Mouse (Mus musculus) left cerebral cortex, adult 2 months (tissue): ENCODE measurements around the gene Cyb561d2. TPM values are rescaled to one million over a fixed set of nuclear protein-coding genes. Genes with fewer than 3 reads are reported as not detected.
A peak's percentile ranks its signal among the peaks of the same experiment; 100 is the strongest.

ENCODE experiments used
- DNase-seq, 2 experiments: peaks; one replicate each; pipeline ENCODE4 v3.0.0; 2021 to 2022; ENCODE audit warnings: low spot score in 2 of 2, mixed read lengths in 1 of 2; ENCODE audit errors: extremely low spot score in 1 of 2
- H3K27ac ChIP-seq: fragments of 200-600 bp; 2 replicates; pipeline ENCODE4 v1.8.1; 2022
- H3K4me3 ChIP-seq: fragments of 200-600 bp; 2 replicates; pipeline ENCODE4 v1.8.1; 2022
- CTCF ChIP-seq: fragments of 200-600 bp; IDR thresholded peaks from 2 replicates; pipeline ENCODE4 v1.8.1; 2022; ENCODE audit warnings: antibody characterized with exemption, mild to moderate bottlenecking, moderate library complexity
- intact Hi-C: fragments of 180-260 bp; cut with DNase I; formaldehyde crosslinking; loops from one replicate; pipeline ENCODE4 v1.15.1; 2025
- total RNA-seq, 2 experiments: library from RNA; stranded (reverse); gene quantifications; 2 replicates each; pipeline ENCODE4 v1.2.3; 2021

The Cyb561d2 gene
- total RNA-seq, 2 experiments from 2014 or later, result 14.7 to 16.7 TPM

DNA sequence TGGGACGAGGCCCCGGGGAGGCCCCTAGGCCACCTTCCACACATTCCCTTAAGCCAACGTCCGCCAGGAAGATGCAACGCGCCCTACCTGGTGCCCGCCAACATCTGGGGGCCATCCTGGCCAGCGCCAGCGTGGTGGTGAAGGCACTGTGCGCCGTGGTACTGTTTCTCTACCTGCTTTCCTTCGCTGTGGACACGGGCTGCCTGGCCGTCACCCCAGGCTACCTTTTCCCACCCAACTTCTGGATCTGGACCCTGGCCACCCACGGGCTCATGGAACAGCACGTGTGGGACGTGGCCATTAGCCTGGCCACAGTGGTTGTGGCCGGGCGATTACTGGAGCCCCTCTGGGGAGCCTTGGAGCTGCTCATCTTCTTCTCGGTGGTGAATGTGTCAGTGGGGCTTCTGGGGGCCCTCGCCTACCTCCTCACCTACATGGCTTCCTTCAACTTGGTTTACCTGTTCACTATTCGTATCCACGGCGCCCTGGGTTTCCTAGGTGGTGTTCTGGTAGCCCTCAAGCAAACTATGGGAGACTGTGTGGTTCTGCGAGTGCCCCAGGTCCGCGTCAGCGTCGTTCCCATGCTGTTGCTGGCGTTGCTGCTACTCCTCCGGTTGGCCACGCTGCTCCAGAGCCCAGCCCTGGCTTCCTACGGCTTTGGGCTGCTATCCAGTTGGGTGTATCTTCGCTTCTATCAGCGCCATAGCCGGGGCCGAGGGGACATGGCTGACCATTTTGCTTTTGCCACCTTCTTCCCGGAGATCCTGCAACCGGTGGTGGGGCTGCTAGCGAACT lies 7.4 kb downstream of the Cyb561d2 start:
- intact Hi-C loops, result loop anchor here (10.0 kb wide), 1 partner anchor 650 kb away; the partner anchor contains the start of gene Rbm15b
- DNase-seq, result no peak
- H3K27ac ChIP-seq, result peak overlapping the region; percentile 92
- H3K4me3 ChIP-seq, result peak overlapping the region; percentile 69
- no peak for TF ChIP-seq CTCF

DNA sequence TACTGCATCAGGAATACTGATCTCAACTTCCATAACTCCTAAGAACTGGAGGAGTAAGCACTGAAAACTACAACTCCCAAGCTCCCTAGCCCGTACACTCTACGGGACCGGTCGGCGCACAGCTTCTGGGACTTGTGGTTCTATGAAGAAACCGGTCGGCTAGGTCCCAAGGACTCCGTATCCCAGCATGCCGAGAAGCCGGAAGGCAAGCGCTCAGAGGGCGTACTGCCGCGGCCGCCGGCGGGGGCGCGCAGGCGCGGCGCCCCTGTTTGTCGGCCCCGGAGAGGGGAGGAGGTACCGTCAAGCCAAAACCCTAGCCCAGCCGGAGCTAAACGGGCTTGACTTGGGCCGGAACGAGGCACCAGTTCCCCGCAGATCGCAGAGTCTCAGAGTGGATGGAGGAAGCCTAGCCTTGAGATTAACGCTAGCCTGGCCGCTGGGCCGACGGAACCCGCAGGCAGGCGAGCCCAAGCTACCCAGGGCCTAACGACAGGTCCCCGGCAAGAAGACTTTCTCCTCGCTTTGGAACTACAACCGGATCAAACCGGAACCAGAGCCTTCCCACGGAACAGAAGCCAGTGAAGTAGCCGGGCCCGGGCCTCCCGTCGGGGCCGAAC lies 8.1 kb downstream of the Cyb561d2 start, which contains the start of gene Tmem115:
Tmem115 (plus strand) TSS at position 155 of the 617 bp plus-strand sequence.
- peak; percentile 34 for TF ChIP-seq CTCF
- intact Hi-C loops, result loop anchor here (10.0 kb wide), 1 partner anchor 649 kb away; the partner anchor contains the start of gene Rbm15b
- Histone ChIP-seq H3K27ac (peak within 1 kb of the TSS; percentile 92), H3K4me3 (peak within 1 kb of the TSS; percentile 69)
- DNase-seq, result peak; percentile 90 to 94

DNA sequence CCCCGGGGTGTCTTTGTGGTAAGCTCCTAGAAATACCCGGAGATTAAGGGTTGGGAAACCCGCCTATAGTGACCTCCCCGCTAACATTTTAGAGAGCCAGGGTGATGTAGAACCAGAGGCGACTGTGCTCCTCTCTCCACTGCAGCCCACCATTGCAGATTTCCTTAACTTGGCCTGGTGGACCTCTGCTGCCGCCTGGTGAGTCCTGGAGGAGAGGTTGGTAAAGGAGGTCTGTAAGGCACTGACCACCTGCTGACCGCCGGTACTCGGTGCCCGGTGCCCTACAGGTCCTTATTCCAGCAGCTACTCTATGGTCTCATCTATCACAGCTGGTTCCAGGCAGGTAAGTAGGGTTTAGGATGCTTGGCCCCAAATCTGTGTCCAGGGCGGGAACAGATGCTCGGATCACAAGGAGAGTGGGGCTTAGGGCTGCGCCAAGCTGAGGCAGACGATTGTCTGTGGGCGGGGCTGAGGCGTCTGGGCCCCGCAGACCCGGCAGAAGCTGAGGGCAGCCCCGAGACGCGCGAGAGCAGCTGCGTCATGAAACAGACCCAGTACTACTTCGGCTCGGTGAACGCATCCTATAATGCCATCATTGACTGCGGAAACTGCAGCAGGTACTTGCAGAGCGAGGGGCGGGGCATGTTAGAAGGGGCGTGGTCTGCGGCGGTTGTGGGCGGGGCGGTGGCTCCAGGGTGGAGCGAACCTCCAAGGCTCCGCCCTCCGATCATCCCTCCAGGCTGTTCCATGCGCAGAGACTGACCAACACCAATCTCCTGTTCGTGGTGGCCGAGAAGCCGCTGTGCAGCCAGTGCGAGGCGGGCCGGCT lies 15.6 kb downstream of the Cyb561d2 start:
- DNase-seq, result peak; percentile 70 to 78
- no peak for TF ChIP-seq CTCF
- intact Hi-C loops, result no loop called here
- Histone ChIP-seq H3K4me3 (peak overlapping the region; percentile 40), H3K27ac (no peak overlapping the region)

DNA sequence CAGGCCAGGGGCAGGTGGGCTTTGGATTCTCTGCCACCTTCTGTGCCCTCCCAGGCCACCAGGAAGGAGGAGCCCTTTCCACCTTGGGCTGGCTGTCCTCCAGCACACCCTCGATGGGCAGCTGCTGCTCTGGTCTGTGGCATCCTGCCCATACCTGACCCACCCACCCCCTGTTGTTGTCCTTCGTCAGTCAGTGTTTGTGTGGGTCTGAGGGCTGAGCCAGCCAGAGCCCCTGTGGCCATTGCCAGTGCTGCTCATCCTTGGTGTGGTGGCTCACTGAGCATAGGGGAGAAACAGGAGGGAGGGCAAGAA lies 19.6 kb downstream of the Cyb561d2 start:
- no peak for TF ChIP-seq CTCF
- Histone ChIP-seq H3K4me3 (no peak overlapping the region), H3K27ac (no peak overlapping the region)
- no peak for DNase-seq
- intact Hi-C loops, result no loop called here

DNA sequence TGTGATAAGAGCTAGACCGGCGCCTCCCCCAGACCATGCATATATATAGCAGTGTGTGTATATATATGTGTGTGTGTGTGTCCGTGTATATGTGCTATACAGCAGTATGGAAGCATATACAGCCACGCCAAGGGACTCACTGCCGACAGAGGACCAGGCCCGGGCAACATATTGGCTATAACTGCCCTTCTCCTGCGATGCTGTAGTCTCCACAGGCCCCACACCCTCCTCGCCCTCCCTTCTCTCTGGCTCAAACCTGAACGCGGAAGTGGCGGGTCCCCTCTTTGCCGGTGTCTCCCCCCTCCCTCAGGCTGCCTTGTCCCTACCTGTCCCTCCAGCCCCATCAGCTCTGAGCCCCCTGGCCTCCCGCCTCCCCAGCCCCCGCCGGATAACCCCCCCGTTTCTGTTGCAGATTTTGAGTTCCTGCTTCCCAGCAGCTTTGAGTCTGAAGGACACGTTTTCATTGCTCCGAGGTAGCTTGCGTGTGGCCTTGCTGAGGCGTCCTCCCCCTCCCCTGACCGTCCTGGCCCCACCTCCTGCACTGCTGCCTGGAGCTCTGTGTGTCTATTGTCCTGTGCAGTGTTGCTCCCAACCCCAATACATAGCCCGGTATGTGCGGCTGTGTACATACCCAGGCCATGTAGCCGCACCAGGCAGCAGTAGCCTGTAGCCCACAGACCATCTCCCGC lies 20.1 kb downstream of the Cyb561d2 start:
- intact Hi-C loops, result no loop called here
- DNase-seq, result no peak
- Histone ChIP-seq H3K27ac (no peak overlapping the region), H3K4me3 (no peak overlapping the region)
- TF ChIP-seq CTCF, result no peak

DNA sequence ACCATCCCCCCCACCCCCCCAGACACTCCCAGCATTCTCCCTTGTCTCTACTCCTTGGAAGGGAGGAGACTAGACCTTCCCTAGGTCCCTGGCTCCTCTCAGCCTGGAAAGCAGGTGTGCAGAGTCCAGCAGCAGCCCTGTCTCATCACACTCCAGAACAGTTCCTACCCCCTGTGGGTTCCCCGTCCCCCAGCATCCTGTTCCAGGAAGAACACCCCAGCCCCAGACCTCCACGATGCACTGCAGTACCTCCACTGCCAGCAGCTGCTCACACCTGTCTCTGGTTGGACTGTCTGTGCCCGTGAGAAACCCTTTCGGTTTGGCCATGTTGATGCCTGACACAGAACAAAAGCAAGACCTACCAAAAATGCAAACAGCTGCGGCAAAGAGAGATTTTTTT lies 20.8 kb downstream of the Cyb561d2 start:
- TF ChIP-seq CTCF, result no peak
- DNase-seq, result no peak
- Histone ChIP-seq H3K4me3 (no peak overlapping the region), H3K27ac (no peak overlapping the region)
- intact Hi-C loops, result no loop called here

DNA sequence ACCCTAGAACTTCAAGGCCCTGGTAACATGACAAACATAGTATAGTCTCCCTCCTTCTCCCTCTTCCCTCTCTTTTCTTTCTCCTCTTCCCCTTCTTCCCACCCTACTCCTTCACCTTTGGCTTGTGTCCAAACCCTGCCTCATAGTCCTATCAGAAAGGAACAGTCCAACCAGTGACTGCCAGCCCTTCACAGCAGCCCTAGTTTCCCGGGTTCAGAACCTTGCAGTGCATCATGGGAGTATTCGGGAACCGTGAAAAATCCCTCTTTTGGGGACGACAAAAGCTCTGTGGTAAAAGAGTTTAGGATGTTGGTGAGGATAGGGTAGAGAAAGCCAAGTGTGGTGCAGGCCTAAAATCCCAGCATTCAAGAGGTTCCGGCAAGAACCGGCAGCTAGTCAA lies 21.7 kb downstream of the Cyb561d2 start:
- intact Hi-C loops, result no loop called here
- TF ChIP-seq CTCF, result no peak
- Histone ChIP-seq H3K27ac (no peak overlapping the region), H3K4me3 (no peak overlapping the region)
- no peak for DNase-seq

DNA sequence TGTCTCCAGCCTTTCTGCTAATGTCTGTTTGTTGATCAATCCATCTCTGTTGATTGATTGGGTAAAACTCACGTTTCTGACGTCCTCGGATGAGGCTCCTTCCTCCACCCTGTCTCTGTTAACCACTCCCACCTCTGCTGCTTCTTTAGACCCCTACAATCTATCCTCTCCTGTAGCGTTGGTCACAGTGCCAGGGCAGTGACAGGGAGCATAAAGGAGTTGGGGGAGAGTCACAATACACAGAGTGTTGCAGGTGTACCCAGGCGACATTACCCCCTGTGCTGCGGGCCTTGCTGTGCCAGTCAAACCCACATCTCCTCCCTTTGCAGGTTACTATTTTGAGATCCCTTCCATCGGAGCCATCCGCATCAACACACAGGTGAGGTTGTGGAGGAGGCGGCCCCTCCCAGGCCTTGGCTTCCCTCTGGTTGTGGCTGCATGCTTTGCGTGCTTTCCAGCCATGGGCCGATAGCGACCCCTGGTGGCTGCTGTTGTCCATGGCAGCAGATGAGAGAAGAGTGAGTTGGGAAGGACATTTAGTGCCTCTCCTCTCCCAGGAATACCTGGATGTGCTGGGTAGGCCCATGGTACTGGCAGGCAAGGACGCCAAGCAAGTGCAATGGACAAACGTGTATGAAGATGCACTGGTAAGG lies 27.6 kb downstream of the Cyb561d2 start:
- DNase-seq, result peak; percentile 87 to 92
- Histone ChIP-seq H3K4me3 (no peak overlapping the region), H3K27ac (no peak overlapping the region)
- peak; percentile 100 for TF ChIP-seq CTCF
- intact Hi-C loops, result loop anchor here (1.0 to 5.0 kb wide), 3 partner anchors 148 to 222 kb away; no protein-coding TSS in a partner anchor

DNA sequence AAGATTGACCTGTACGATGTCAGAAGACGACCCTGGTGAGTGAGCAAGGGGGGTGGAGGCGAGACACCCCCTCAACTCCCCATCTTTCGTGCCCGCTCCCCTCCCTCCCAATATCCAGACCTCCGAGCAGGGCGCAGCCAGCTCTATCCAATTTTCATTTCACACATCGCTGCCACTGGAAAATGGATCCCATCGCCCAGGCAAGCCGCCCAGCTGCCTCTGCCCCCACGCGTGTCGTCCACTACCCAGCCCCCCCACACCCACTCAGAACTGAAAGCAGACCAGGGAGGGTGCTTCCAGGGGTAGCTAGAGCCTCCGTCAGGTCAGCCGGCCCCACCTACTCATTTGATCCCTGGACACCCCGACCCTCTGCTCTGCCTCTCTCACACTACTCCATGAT lies 29.7 kb downstream of the Cyb561d2 start:
- Histone ChIP-seq H3K4me3 (no peak overlapping the region), H3K27ac (no peak overlapping the region)
- intact Hi-C loops, result loop anchor here (5.0 kb wide), 1 partner anchor 220 kb away; no protein-coding TSS in a partner anchor
- no peak for DNase-seq
- TF ChIP-seq CTCF, result no peak

DNA sequence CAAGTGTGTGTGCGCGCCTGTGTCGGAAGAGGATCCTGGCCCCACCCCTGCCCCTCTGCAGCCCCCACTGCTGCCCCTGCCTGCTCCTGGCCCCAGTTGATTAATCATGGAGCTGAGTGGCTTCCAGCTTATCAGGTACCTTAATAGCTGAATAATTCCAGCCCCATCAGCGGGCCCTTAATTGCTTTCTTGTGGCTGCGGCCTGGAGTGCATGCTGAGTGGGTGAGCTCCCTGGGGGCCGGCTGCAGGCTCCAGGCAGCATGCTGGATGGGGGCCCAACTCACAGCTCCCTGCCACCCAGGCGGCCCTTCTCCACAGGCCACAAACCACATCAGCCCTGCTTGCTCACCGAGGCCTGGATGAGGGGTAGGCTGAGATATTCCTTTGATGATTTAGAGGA lies 30.6 kb downstream of the Cyb561d2 start:
- no peak for TF ChIP-seq CTCF
- no peak overlapping the region for H3K27ac ChIP-seq
- intact Hi-C loops, result loop anchor here (5.0 kb wide), 1 partner anchor 219 kb away; no protein-coding TSS in a partner anchor
- no peak overlapping the region for H3K4me3 ChIP-seq
- no peak for DNase-seq
